Mouse (Mus musculus) ovary, adult 10 weeks (tissue): ENCODE data around the gene Osbpl6. TPM values are rescaled to one million over a fixed set of nuclear protein-coding genes. Genes with fewer than 3 reads are reported as not detected.

Experiments
- polyA plus RNA-seq: library from polyadenylated mRNA; stranded (reverse); fragments of 350-450 nt; fragmentation: Illumina TruSeq; extraction: RNeasy Lipid Tissue Mini Kit (QIAGEN cat#74804); gene quantifications from one replicate; pipeline ENCODE4 v1.2.3, GENCODE M21; 2014

The Osbpl6 gene
- polyA plus RNA-seq: 16.6 TPM

GRCm38 (mm10) chr2:76406151-76406936, at the start of gene Osbpl6:
Gene Osbpl6 (plus strand): TSS chr2:76406508.

GRCm38 (mm10) chr2:76360226-76360625, 46.1 kb upstream of the Osbpl6 start, which contains the start of gene Cyct:
Gene Cyct (minus strand): TSS chr2:76360450.

DNA sequence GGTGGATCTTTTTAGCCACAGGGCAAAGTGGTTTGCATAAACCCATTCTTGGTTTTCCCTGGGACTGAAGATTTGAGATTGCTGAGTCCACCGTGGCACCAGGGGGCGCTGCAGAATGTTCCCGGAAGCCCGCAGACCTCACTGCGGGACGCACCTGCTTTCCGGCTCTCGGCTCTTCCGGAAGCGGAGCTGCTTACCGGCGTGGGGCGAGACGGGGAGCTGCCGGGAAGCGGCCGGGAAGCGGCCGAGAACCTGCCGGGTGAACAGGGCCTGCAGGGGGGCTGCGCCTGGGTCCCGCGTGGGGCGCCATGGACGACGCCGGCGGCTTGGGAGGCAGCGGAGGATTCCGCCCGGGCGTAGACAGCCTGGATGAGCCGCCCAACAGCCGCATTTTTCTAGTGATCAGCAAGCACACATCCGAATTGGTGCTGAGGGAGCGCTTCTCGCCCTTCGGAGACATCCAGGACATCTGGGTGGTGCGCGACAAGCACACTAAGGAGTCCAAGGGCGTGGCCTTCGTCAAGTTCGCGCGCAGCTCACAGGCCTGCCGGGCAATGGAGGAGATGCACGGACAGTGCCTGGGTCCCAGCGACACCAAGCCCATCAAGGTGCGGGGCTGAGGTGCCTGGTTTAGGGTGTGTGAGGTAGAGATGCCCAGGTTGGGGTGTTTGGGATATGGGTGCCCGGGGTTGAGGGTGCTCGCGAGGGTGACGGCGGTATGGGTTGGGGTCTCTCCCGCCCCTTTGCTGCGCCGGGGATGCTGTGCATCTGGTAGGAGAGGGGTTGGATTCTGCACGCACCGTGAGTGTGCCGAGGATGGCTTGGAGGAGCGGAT, 36.3 kb upstream of the Osbpl6 start, which contains the start of gene Rbm45:
Gene Rbm45 (plus strand): TSS at position 164 of the 835 bp plus-strand sequence.

DNA sequence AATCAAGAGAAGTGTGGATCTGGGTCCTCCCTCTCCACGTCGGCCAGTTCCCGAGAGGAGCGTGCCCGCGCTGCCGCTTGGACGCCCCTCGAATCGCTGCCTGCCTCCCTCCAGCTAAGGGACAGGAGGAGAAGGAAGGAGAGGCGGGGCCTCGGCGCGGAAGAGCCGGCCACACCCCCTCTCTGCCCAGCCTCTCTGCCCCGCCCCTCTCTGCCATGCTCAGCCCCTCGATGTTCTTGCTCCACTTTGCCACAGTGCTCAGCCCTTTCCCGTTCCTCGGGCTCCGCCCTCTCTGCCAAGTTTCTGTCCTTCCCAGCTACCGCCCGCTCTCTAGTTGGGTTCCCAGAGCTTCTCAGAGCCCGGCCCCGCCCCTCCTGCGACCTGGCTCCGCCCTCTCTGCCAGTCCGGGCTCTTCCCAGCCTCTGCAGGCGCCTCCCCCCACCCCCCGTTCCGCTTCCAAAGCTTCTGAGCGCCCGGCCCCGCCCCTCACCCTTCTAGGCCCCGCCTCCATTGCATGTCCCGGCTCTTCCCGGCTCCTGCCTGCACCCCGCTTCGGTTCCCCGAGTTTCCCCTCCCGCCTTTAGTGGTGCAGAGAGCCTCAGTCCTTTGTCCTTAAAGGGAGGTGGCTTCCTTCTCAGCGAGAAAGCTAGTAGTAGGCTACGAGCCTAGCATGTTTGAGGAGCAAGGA, 241.7 kb downstream of the Osbpl6 start, which contains the start of the genes Prkra and Pjvk:
Gene Prkra (minus strand): TSS at position 133 of the 688 bp plus-strand sequence.
Gene Pjvk (plus strand): TSS at position 594 of the 688 bp plus-strand sequence.

Other genes with a start within 250 kb of the Osbpl6 start
- 2.3 TPM for gene Pde11a, start 67.7 kb upstream of the Osbpl6 start, polyA plus RNA-seq
- gene Cyct, start 46.1 kb upstream of the Osbpl6 start, polyA plus RNA-seq: 1.2 TPM
- gene Rbm45, start 36.5 kb upstream of the Osbpl6 start, polyA plus RNA-seq: 38.1 TPM
- gene Prkra, start 241.5 kb downstream of the Osbpl6 start, polyA plus RNA-seq: 54.2 TPM
- gene Pjvk, start 242.0 kb downstream of the Osbpl6 start, polyA plus RNA-seq: not detected